Mouse (Mus musculus) liver, adult 2 months (tissue): Measurements from ENCODE around the gene Zfp592.

ENCODE experiments used
- CTCF ChIP-seq: fragments of 200-500 bp; IDR thresholded peaks from 2 replicates; pipeline ENCODE4 v1.5.1; 2011; ENCODE audit warnings: low read depth, low read length, control low read depth
- POLR2A ChIP-seq: fragments of 200-500 bp; IDR thresholded peaks from 2 replicates; pipeline ENCODE4 v1.6.1; 2011; ENCODE audit warnings: low read length, control low read depth; ENCODE audit not compliant: insufficient read depth; ENCODE audit errors: extremely low read depth

- no peak for TF ChIP-seq CTCF
- no peak for TF ChIP-seq POLR2A
Observed at GRCm38 (mm10) chr7:81025751-81026150, 32.3 kb downstream of the Zfp592 start.
